Mouse (Mus musculus) bone marrow macrophage, adult 2 months (primary cell): ENCODE data around the gene Lpxn. TPM values are rescaled to one million over a fixed set of nuclear protein-coding genes. Genes with fewer than 3 reads are reported as not detected.

Source experiments
- H3K27ac ChIP-seq: 2 replicates; pipeline ENCODE4 v1.5.1; 2012; ENCODE audit warnings: low read depth, low read length; ENCODE audit not compliant: insufficient read depth
- H3K4me1 ChIP-seq: 2 replicates; pipeline ENCODE4 v1.6.1; 2012; ENCODE audit warnings: low read length; ENCODE audit not compliant: control insufficient read depth, insufficient read depth
- H3K4me3 ChIP-seq: 2 replicates; pipeline ENCODE4 v1.5.1; 2012; ENCODE audit warnings: mild to moderate bottlenecking, low read length, moderate library complexity; ENCODE audit not compliant: insufficient read depth
- CTCF ChIP-seq: IDR thresholded peaks from 2 replicates; pipeline ENCODE4 v1.5.1; 2012; ENCODE audit warnings: low read depth, mild to moderate bottlenecking, low read length, moderate library complexity
- POLR2A ChIP-seq: IDR thresholded peaks from 2 replicates; pipeline ENCODE4 v1.6.1; 2012; ENCODE audit warnings: mild to moderate bottlenecking, low read depth, low read length, borderline replicate concordance
- polyA plus RNA-seq: library from polyadenylated mRNA; stranded (reverse); fragments of >200 nt; gene quantifications from 2 replicates; pipeline ENCODE4 v1.2.4, GENCODE M21; 2012; ENCODE audit not compliant: missing spikeins, insufficient read depth, insufficient read length

Gene Lpxn
- polyA plus RNA-seq, 1 experiment = 150 TPM

GRCm38 (mm10) chr19:12802830-12803229 lies 6.8 kb downstream of the Lpxn start:
- Histone ChIP-seq H3K27ac (peak overlapping the region; percentile 50), H3K4me1 (peaks cover 19% of the 10 kb centered on the region), H3K4me3 (no peak overlapping the region)
- TF ChIP-seq CTCF = no peak
- TF ChIP-seq POLR2A = no peak

- Histone ChIP-seq H3K4me3 (no peak overlapping the region), H3K27ac (no peak overlapping the region), H3K4me1 (peaks cover 25% of the 10 kb centered on the region)
- no peak for TF ChIP-seq POLR2A
- no peak for TF ChIP-seq CTCF
Measured at GRCm38 (mm10) chr19:12804237-12804636, 8.2 kb downstream of the Lpxn start.

DNA sequence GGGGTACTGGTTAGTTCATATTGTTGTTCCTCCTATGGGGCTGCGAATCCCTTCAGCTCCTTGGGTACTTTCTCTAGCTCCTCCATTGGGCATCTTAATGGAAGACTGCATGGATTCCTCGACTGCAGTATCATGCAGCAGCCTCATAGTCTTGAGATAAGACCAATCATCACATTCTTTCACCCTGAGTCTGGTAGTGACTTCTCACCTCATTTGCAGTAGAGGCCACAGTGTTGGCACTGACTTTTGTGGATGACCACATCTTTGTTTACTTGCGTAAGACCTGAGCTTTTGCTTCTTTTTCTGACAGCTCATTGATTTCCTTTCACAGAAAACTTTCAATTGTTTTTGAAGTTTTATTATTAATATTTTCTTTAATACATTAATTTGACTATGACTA lies 9.7 kb downstream of the Lpxn start:
- Histone ChIP-seq H3K4me3 (no peak overlapping the region), H3K27ac (0 out of 2 replicates have a peak overlapping the region, but pooled peaks have one; percentile 8), H3K4me1 (peaks cover 25% of the 10 kb centered on the region)
- no peak for TF ChIP-seq POLR2A
- TF ChIP-seq CTCF = no peak

GRCm38 (mm10) chr19:12806214-12806613 lies 10.2 kb downstream of the Lpxn start:
- H3K27ac ChIP-seq = no peak overlapping the region
- no peak overlapping the region for H3K4me3 ChIP-seq
- TF ChIP-seq CTCF = no peak
- no peak for TF ChIP-seq POLR2A
- H3K4me1 ChIP-seq = peaks cover 25% of the 10 kb centered on the region

DNA sequence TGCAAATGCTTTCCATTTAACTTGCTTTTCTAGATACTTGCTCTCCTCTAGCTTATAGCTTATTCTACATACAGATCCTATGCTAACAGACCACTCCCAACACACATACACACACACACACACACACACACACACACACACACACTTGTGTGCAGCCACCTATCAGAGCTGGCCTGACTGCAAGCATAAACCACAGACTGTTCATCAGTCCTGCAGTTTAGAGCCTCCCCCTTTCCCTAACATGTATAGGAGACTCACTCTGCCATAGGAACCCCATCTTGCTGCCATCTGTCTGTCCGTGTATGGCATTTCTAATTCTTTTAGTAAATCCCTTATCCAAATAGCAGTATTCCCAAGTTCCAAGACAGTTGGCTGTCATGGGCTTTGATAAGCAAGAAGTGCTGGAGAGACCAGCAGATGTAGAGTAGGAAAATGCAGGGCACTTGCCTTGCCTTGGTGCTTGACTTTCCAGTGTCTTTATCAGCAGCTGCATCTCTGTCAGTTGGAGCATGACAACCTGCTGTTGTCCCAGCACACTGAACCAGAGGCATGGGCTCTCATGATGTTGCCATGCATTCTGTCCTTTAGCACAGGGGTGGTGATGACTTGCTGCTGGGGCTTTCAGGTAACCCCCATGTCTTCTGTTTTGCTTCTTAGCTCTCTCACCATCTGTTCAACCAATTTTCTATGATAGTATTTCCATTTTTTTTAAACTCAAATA lies 16.8 kb downstream of the Lpxn start:
- H3K4me3 ChIP-seq = no peak overlapping the region
- H3K27ac ChIP-seq = no peak overlapping the region
- TF ChIP-seq POLR2A (no peak), CTCF (no peak)
- peaks cover 32% of the 10 kb centered on the region for H3K4me1 ChIP-seq

DNA sequence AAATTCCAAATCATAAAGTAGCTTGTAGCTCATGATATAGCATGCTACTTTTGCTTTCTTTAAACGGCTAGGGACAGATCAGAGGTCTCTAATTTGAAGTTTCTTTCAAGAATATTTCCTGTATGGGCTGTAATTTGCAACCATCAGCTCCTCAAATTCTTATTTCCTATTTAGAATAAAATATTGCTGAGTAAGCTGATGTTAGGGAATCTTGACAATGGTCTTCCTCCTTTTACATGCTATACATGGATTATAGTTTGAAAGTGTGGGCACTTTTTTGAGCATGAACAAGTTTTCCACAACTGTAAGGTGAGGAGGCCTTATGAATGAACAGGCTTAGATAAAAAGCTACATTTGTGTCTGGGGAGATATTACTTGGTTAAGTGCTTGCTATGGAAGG lies 17.9 kb downstream of the Lpxn start:
- peaks cover 25% of the 10 kb centered on the region for H3K4me1 ChIP-seq
- TF ChIP-seq POLR2A = no peak
- 0 out of 2 replicates have a peak overlapping the region, but pooled peaks have one; percentile 30 for H3K27ac ChIP-seq
- no peak overlapping the region for H3K4me3 ChIP-seq

GRCm38 (mm10) chr19:12818507-12818906 lies 22.5 kb downstream of the Lpxn start:
- H3K4me1 ChIP-seq = peaks cover 27% of the 10 kb centered on the region
- no peak overlapping the region for H3K27ac ChIP-seq
- TF ChIP-seq POLR2A = no peak
- no peak overlapping the region for H3K4me3 ChIP-seq

DNA sequence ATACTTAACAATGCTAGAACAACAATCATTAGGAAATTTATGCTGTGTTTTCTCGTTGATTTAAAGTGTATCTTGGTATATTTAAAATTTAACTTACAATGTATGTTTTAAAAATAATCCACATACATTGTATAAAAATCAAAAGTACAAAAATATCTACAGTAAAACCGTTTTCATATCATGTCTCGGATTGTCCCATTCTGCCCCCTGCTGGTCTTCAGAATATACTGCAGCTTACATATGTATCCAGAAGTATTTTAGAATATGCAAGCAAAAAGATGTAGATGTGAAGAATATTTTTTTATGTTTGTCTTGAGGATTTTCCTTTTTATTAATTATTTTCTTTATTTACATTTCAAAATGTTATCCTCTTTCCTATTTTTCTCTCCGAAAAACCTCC lies 24.4 kb downstream of the Lpxn start:
- Histone ChIP-seq H3K27ac (no peak overlapping the region), H3K4me3 (no peak overlapping the region), H3K4me1 (peaks cover 23% of the 10 kb centered on the region)
- TF ChIP-seq CTCF (no peak), POLR2A (no peak)

DNA sequence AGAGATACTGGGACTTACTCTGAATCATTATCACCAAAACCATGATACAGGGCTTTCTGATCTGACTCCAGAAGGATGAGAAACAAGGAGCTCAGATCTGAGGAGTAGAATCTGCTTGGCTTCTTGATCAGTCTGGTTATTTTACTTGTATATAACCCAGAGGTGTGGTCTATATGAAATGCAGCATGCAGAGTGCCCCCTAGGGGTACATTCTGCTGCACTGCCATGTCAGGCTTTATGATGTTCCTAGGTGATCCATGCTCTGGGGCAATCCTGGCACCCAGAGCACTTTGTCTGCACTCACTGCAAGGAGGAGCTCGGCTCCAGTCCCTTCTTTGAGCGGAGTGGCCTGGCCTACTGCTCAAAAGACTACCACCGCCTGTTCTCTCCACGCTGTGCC lies 28.6 kb downstream of the Lpxn start:
- Histone ChIP-seq H3K4me1 (peaks cover 28% of the 10 kb centered on the region), H3K27ac (no peak overlapping the region), H3K4me3 (no peak overlapping the region)
- TF ChIP-seq CTCF = no peak
- no peak for TF ChIP-seq POLR2A

DNA sequence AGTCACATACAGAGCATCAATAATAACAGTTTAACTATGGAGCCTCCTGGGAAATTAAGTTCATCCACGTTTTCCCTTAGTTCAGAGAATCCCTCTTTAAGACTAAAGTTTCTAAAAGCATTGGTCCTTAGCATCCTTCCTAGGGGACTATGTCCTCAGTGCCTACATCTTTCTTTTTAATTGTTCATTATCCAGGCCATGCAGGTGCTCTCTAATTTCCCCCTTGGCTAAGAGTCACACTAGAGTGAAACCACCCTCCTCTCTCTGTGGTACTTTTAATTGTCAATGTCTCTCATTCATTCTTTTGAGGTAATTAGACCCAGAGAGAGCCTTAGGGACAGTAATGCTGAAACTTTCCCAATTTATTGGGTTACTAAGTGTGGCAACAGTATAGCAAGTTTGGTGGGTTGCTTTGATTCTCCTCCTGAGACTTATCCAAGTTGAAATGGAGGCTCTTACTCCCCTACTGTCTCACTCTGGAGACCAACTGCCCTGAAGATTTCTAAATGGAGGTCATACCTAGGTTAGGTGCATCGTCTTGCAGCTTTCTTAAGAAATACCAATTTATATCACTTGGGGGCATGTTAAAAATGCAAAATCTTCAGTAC lies 34.9 kb downstream of the Lpxn start:
- no peak for TF ChIP-seq CTCF
- TF ChIP-seq POLR2A = no peak
- Histone ChIP-seq H3K4me3 (no peak overlapping the region), H3K27ac (peak overlapping the region; percentile 70), H3K4me1 (peaks cover 46% of the 10 kb centered on the region)

DNA sequence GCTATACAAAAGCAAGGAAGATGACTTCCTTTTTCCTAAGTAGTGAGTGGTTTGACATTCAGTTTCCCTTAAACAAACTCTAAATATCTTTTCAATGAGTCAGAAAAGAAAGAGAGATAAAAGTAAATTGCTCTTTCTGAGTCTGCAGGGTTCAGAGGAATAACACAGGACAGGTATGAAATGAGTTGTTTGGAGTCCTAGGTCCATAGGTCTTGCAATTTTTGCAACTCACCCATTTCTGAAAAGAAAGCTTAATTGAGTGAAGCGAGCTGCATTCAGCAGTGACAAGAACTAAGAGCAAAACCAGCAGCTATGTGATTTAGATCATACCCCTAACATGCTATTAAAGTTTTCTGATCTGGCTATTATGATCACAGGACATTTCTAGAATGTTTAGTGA lies 35.6 kb downstream of the Lpxn start:
- Histone ChIP-seq H3K4me3 (no peak overlapping the region), H3K27ac (peak overlapping the region; percentile 79), H3K4me1 (peaks cover 46% of the 10 kb centered on the region)
- TF ChIP-seq POLR2A = no peak
- no peak for TF ChIP-seq CTCF
